Comparison of ENCODE assay signal across 9 mouse cellular contexts in genomic region chr17:46428761-46429414, GRCm38 (mm10). TPM values are rescaled to one million over a fixed set of nuclear protein-coding genes. Genes with fewer than 3 reads are reported as not detected.
DNase-seq lines count a peak whose midpoint lies in the region; ATAC-seq and TF ChIP-seq lines count a peak whose summit lies in the region.
"Had no signal": no experiment of that assay in that cellular context is flagged by ENCODE, and none has a peak within 500 bp of the region (broad histone marks: within the 10 kb centered on the region; RNA-seq: fewer than 3 reads in every experiment).

Gene Crip3 (plus strand): TSS chr17:46428926.

- H3K9ac ChIP-seq in ES-E14 (ENCODE audit: insufficient read depth, low read depth, low read length, poor library complexity, severe bottlenecking) = no peak within 1 kb of the TSS

- intact Hi-C loops in left cerebral cortex, adult 2 months (cut with DNase I) = no loop called here

- 14% methylated on average over 18 of the region's 18 CpGs for WGBS in hindbrain, embryonic 10.5 days

- no peaks in the 10 kb centered on the region for H3K9me3 ChIP-seq in ES-E14 (ENCODE audit: control insufficient read depth, insufficient read depth, low read depth, low read length)
- no peaks in the 10 kb centered on the region for H3K9me3 ChIP-seq in hindbrain, embryonic 10.5 days

- H3K4me1 ChIP-seq in ES-E14 (ENCODE audit: control insufficient read depth in 2 of 2, insufficient read depth in 2 of 2, low read length in 2 of 2, poor library complexity in 1 of 2) = peaks cover 0 to 10% of the 10 kb centered on the region in 2 experiments; a peak in 1 of 4 replicates
- peaks cover 23% of the 10 kb centered on the region for H3K4me1 ChIP-seq in hindbrain, embryonic 10.5 days (replicated peaks)

- in situ Hi-C loops in ES-E14 (cut with MboI; ENCODE audit: low sequenced_read_pairs in 2 of 2, unreplicated experiment in 2 of 2) = no loop called here

- H3K27ac ChIP-seq in ES-E14 (ENCODE audit: insufficient read depth, low read depth, low read length, poor library complexity, severe bottlenecking) = no peak within 1 kb of the TSS
- H3K27ac ChIP-seq in hindbrain, embryonic 10.5 days = no peak within 1 kb of the TSS
- H3K27ac ChIP-seq in left cerebral cortex, adult 2 months = no peak within 1 kb of the TSS

- peak within 1 kb of the TSS; percentile 13 to 26; a peak in 2 of 4 replicates for H3K4me3 ChIP-seq in ES-E14 (ENCODE audit: insufficient read depth in 1 of 2, low read depth in 1 of 2, low read length in 2 of 2, poor library complexity in 1 of 2, severe bottlenecking in 1 of 2)
- peak within 1 kb of the TSS; percentile 38 for H3K4me3 ChIP-seq in hindbrain, embryonic 10.5 days
- H3K4me3 ChIP-seq in left cerebral cortex, adult 2 months = no peak within 1 kb of the TSS
- H3K4me3 ChIP-seq: erythroblast, embryonic 14.5 days had no signal

- peaks cover 22% of the 10 kb centered on the region for H3K27me3 ChIP-seq in hindbrain, embryonic 10.5 days (ENCODE audit: insufficient read depth, poor library complexity, severe bottlenecking)

- peak; percentile 54 for DNase-seq in embryo, embryonic 10.5 days (ENCODE audit: low spot score)
- no peak for DNase-seq in embryo, embryonic 10 days (ENCODE audit: low spot score)
- no peak for DNase-seq in ES-E14 (ENCODE audit: low read depth, low spot score)
- peak; percentile 38 for DNase-seq in hindbrain, embryonic 10.5 days (ENCODE audit: low spot score)
- peak; percentile 53 for DNase-seq in lung, postnatal 10 days
- no peak for DNase-seq in gastrocnemius, postnatal 25 days
- DNase-seq in left cerebral cortex, adult 2 months (ENCODE audit: extremely low spot score in 1 of 2, low spot score in 2 of 2) = no peak

- TF ChIP-seq CTCF in left cerebral cortex, adult 2 months (IDR thresholded peaks at IDR 0.05) = no peak

- no peak for ATAC-seq in activated CD4-positive, CD25-positive, alpha-beta regulatory T cell, adult 4 months

- H3K36me3 ChIP-seq in ES-E14 (ENCODE audit: control insufficient read depth, insufficient read depth, low read length, poor library complexity, severe bottlenecking) = no peaks in the 10 kb centered on the region
- H3K36me3 ChIP-seq in hindbrain, embryonic 10.5 days = no peaks in the 10 kb centered on the region

TF ChIP-seq in ES-E14, 5 proteins besides CTCF, POLR2A, EP300 and RAD21:
- TF ChIP-seq MAFK (IDR thresholded peaks at IDR 0.05; ENCODE audit: insufficient read depth, low read depth, low read length) (no peak), CHD2 (IDR thresholded peaks at IDR 0.05; ENCODE audit: low read depth, low read length) (peak; percentile 63; the same call in 1 of the 2 replicates), ZC3H11A (IDR thresholded peaks at IDR 0.05; ENCODE audit: borderline replicate concordance, low read depth, low read length) (no peak)

RNA-seq across cellular contexts. Expression of gene Crip3, which starts in this region (rescaled TPM):
- total RNA-seq in ES-E14 (2012; rRNA removed) = 0.49 and 0.79 TPM in 2 replicates
- 0.50 and 0.64 TPM in 2 replicates for polyA plus RNA-seq in hindbrain, embryonic 10.5 days (2016; fragmentation: Nextera tagmentation; extraction: Ambion mirVana)
- total RNA-seq in gastrocnemius, postnatal 25 days (2021) = under 1 TPM in 1 of 2 experiments, not detected in 1; 0.78 TPM
- polyA plus RNA-seq in activated CD4-positive, CD25-positive, alpha-beta regulatory T cell, adult 4 months (2017; shearing (Covaris generic)) = not detected
- 1 to 10 TPM; 5.2 to 5.8 TPM for total RNA-seq in left cerebral cortex, adult 2 months (2021)
- polyA plus RNA-seq: erythroblast, embryonic 14.5 days had no signal

Comparison
In these comparisons a context has a peak if more than half of its experiments do, and no peak if none do; other contexts are left out.
1. DNase-seq: peak in embryo, embryonic 10.5 days (single experiment) and lung, postnatal 10 days (single experiment); none in embryo, embryonic 10 days (single experiment), ES-E14 (single experiment), gastrocnemius, postnatal 25 days (single experiment) and left cerebral cortex, adult 2 months (0 of 2).
2. Peak in DNase-seq and H3K4me3 ChIP-seq in hindbrain, embryonic 10.5 days; RNA of the gene not detected or under 1 TPM.